Mouse (Mus musculus): ENCODE data around the gene Gm3012. TPM values are rescaled to one million over a fixed set of nuclear protein-coding genes. Genes with fewer than 3 reads are reported as not detected.
"Not testable (repeated sequence)": the region's sequence is repeated elsewhere in the genome, so short reads cannot be mapped to it uniquely, and the experiment has no call there.

Gene Gm3012
- not detected in 2 replicates for polyA plus RNA-seq (2015; fragmentation: Nextera tagmentation; extraction: Ambion mirVana)

DNA sequence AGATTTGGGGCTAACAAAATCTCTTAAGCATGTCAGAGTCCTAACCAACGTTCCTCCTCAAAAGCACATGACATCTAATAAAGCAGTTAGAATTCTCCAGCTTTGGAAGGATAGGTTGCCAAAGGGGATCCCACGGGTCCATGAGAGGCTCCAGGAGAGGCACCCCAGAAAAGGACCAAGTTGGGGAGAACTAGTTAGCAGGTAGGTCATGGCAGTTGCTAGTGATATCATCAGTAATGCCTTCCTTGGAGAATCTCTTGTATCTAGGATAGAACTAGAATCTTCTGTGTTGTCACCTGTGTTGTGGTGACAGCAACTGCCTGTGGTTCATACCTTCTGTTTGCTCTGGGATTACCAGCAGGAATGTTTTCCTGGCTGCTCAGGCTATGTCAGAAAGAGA is at the start of gene Gm3012:
Gene Gm3012 (plus strand): TSS at position 301 of the 400 bp plus-strand sequence.
- H3K4me2 ChIP-seq (ENCODE audit: low read depth, low read length); H3K27ac ChIP-seq (ENCODE audit: low read length); H3K9me3 ChIP-seq (replicated peaks; ENCODE audit: control insufficient read depth, low read length); H3K27me3 ChIP-seq (ENCODE audit: control insufficient read depth, insufficient read depth, low read depth, low read length); H3K4me1 ChIP-seq (ENCODE audit: control insufficient read depth, low read depth, low read length); H3K9ac ChIP-seq (ENCODE audit: low read depth, low read length); ATAC-seq (ENCODE audit: low read depth); H3K36me3 ChIP-seq (ENCODE audit: control insufficient read depth, insufficient read depth); H3K4me3 ChIP-seq (ENCODE audit: low read depth, low read length): not testable (repeated sequence)
- WGBS (ENCODE audit: insufficient replicate concordance), result no CpG with 5 or more reads among the region's 2 CpGs

DNA sequence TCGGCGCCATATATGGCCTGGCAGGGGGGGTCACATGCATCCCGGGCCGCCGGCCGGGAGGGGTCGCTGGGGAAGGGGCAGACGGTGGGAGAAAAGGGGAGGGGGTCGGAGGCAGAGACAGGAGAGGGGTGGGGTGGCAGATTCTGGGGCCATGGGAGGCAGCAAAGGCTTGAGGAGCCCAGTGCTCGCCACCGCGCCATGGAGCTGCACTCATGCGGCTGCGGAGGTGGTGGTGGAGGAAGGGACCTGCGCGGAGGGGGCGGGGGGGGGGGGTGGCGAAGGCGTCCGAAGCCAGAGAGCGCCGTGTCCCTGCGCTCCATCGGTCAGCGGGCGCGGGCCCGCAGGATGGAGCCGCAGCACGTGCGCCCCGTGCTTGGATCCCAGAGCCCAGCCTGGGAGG is 17.4 kb downstream of the Gm3012 start, which contains the start of gene Gm3020:
Gene Gm3020 (plus strand): TSS at position 301 of the 400 bp plus-strand sequence.
- not testable (repeated sequence) for H3K36me3 ChIP-seq (ENCODE audit: control insufficient read depth, insufficient read depth); H3K27me3 ChIP-seq (ENCODE audit: control insufficient read depth, insufficient read depth, low read depth, low read length); H3K4me3 ChIP-seq (ENCODE audit: low read depth, low read length); H3K4me2 ChIP-seq (ENCODE audit: low read depth, low read length); H3K4me1 ChIP-seq (ENCODE audit: control insufficient read depth, low read depth, low read length); H3K9ac ChIP-seq (ENCODE audit: low read depth, low read length); H3K9me3 ChIP-seq (replicated peaks; ENCODE audit: control insufficient read depth, low read length); H3K27ac ChIP-seq (ENCODE audit: low read length); ATAC-seq (ENCODE audit: low read depth)
- WGBS (ENCODE audit: insufficient replicate concordance), result no CpG with 5 or more reads among the region's 32 CpGs

DNA sequence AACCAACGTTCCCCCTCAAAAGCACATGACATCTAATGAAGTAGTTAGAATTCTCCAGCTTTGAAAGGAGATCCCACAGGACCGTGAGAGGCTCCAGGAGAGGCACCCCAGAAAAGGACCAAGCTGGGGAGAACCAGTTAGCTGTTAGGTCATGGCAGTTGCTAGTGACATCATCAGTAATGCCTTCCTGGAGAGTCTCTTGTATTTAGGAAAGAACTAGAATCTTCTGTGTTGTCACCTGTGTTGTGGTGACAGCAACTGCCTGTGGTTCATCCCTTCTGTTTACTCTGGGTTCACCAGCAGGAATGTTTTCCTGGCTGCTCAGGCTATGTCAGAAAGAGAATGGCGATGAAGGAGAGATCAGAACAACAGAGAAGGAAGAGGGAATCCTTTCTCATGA is 54.2 kb downstream of the Gm3012 start, which contains the start of gene Gm3043:
Gene Gm3043 (plus strand): TSS at position 301 of the 400 bp plus-strand sequence.
- not testable (repeated sequence) for H3K4me1 ChIP-seq (ENCODE audit: control insufficient read depth, low read depth, low read length); H3K36me3 ChIP-seq (ENCODE audit: control insufficient read depth, insufficient read depth); H3K9me3 ChIP-seq (replicated peaks; ENCODE audit: control insufficient read depth, low read length); H3K4me2 ChIP-seq (ENCODE audit: low read depth, low read length); H3K27ac ChIP-seq (ENCODE audit: low read length); H3K4me3 ChIP-seq (ENCODE audit: low read depth, low read length); H3K9ac ChIP-seq (ENCODE audit: low read depth, low read length); H3K27me3 ChIP-seq (ENCODE audit: control insufficient read depth, insufficient read depth, low read depth, low read length); ATAC-seq (ENCODE audit: low read depth)
- WGBS (ENCODE audit: insufficient replicate concordance), result no CpG with 5 or more reads among the region's 3 CpGs

Other genes starting within 250 kb of the Gm3012 start
- not detected in 2 replicates for gene Gm10413, start 239.4 kb upstream of the Gm3012 start, polyA plus RNA-seq (2015; fragmentation: Nextera tagmentation; extraction: Ambion mirVana)
- gene Gm10409, start 221.9 kb upstream of the Gm3012 start, polyA plus RNA-seq (2015; fragmentation: Nextera tagmentation; extraction: Ambion mirVana), result not detected in 2 replicates
- not detected in 2 replicates for gene Gm3005, start 206.4 kb upstream of the Gm3012 start, polyA plus RNA-seq (2015; fragmentation: Nextera tagmentation; extraction: Ambion mirVana)
- not detected in 2 replicates for gene Gm10408, start 185.1 kb upstream of the Gm3012 start, polyA plus RNA-seq (2015; fragmentation: Nextera tagmentation; extraction: Ambion mirVana)
- not detected in 2 replicates for gene Gm3020, start 17.5 kb downstream of the Gm3012 start, polyA plus RNA-seq (2015; fragmentation: Nextera tagmentation; extraction: Ambion mirVana)
- gene Gm3043, start 54.3 kb downstream of the Gm3012 start, polyA plus RNA-seq (2015; fragmentation: Nextera tagmentation; extraction: Ambion mirVana), result not detected in 2 replicates
- gene Gm3002, start 175.6 kb downstream of the Gm3012 start, polyA plus RNA-seq (2015; fragmentation: Nextera tagmentation; extraction: Ambion mirVana), result not detected in 2 replicates
- not detected in 2 replicates for gene Gm3033, start 211.7 kb downstream of the Gm3012 start, polyA plus RNA-seq (2015; fragmentation: Nextera tagmentation; extraction: Ambion mirVana)
- not detected in 2 replicates for gene Gm2916, start 249.7 kb downstream of the Gm3012 start, polyA plus RNA-seq (2015; fragmentation: Nextera tagmentation; extraction: Ambion mirVana)

Measured in liver, embryonic 16.5 days (tissue).